Mouse (Mus musculus): ENCODE data around the gene Tas1r2. TPM values are rescaled to one million over a fixed set of nuclear protein-coding genes. Genes with fewer than 3 reads are reported as not detected.

The Tas1r2 gene
- total RNA-seq (2022): not detected

DNA sequence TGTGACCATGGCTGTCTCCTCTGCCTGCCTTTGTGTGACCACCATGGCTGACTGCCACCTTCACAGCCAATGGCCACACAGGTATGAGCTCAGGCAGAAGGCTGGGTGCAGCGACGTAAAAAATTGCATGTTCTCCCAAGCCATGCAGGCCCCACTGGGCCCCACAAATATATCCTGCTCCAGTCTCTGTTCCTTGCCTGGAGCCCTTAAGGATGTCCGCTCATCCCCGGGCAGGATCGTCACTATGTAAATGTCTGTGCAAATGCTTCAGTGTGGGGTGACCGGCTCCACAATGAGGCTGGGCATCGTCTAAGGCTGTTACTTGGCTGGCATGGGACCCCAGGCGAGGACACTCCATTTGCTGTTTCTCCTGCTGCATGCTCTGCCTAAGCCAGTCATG is at the start of gene Tas1r2:
TSS of gene Tas1r2 (plus strand) at position 301 of the 400 bp plus-strand sequence.
- no peak for DNase-seq (ENCODE audit: low spot score in 2 of 2)

DNA sequence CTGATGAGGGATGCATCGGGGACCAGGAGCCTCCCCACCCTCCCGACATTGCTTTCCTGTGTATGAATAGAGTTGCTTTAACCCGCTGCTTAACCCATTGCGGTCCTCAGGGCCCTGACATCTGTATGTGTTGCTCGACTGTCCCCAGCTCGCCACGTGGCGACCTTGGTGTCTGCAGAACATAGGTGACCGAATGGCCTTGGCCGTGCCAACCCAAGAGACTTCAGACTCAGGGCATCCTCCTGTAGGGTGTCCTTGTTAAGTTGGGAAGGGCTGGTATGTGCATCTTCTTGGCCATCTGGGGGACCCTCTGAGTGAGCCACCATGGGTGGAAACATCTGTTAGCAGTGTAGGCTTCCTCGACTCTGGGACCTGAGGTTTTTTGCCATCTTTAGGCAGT is 48.1 kb upstream of the Tas1r2 start:
- DNase-seq (ENCODE audit: low spot score in 2 of 2): no peak

DNA sequence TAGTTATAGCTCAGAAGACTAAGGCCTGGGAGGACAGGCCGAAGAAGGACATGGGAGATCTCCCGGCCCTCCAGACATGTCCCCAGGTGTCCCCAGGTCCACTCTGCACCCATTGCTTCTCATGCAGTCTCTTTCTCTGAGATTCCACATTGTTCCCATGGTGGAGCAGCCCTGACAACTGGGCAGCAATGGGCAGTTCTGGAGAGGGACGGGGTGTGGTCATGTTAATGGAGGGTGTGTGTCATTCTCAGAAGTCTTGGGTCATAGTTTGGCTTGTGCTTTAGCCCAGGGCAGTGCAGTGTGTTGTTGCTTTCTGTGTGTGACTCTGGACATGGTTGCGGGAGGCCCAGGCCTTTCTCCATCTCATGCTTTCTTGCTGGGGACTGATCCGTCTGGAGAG is 46.6 kb upstream of the Tas1r2 start:
- DNase-seq (ENCODE audit: low spot score in 2 of 2): no peak

DNA sequence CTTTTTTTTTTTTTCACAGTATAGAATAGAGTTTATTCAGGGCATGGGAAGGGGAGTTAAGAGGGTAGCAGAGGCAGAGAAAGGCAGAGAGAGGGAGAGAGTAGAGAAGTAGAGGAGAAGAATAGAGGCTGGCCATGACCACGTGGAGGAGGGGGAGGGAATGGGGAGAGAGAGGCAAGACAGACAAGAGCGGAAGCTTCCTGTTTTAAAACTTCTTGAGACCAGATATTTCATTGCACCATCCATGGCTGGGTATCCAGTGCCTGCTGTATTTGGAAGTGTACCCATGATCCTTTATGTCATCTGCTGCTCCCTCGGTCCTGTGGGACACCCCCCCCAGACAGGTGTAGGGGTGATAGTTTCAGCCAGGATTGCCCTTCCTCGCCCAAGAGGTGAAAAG is 44.4 kb upstream of the Tas1r2 start:
- no peak for DNase-seq (ENCODE audit: low spot score in 2 of 2)

DNA sequence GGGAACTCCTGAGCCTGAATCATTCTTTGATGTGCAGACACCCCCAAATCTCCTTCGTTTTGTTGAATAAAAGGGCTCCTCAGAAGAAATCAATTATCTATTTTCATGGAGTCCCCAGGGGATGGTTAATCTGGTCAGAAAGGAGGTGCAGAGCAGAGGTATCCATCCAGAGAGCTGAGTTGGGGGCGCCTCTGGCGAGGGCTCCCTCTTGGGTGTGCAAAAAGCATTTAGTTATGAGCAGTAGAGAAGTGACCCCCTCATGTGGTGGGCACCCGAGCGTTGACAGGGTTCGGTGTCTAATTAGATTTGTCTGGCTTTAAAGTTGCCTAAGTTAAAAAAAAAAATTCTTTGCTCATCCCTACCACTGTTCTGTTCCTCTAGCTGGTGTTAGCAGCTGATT is 42.4 kb upstream of the Tas1r2 start:
- DNase-seq (ENCODE audit: low spot score in 2 of 2): no peak

DNA sequence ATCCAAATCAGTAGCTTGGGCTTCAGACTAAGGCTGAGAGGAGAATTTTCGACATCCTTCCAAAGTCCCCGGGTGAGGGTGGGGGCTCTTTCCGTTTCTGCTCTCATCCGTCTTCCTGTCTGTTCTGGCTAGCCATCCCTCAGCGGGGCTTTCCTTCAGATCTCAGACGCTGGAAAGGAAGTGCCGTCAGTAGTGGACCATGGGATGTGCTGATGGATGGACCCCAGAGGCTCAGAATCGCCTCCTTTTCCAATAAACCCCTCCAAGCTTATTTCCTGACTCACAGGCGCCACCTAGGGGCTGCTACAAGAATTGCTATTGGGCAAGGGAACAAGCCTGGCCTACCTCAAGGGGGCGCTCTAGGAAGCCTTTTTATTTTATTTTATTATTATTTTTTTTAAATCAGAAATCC is 41.8 kb upstream of the Tas1r2 start:
- peak in 1 of 2 experiments; percentile 65 for DNase-seq (ENCODE audit: low spot score in 2 of 2)

DNA sequence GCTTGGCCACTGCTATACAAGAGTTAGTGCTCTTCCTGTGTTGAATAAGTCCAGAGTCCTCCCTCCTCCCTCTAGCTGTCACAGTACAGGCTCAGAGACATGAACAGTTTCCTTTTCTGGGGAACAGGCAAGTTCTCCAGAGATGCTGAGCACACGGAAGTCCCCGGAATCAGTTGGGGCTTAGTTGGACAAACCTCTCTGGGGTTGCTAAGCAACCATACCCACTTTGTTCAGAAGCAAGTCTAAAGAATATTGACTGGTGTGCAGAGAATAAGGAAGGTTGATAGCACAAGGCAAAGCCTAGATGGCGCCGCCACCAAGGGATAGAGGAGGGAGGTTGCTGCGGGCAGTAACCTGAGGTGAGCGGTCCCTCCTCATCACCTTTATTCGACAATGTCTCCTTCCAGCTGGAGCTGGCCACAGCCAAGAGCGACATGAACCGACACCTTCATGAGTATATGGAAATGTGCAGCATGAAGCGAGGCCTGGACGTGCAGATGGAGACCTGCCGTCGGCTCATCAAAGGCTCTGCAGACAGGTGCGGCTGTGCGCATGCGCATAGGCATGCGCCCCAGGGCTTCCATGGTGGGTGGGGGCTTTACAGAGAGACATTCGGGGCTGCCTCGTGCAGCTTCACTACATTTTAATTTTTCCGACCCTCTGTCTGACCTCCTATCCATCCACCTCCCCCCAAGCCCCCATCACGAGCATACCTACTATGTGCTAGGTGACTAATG is 38.6 kb upstream of the Tas1r2 start:
- DNase-seq (ENCODE audit: low spot score in 2 of 2): no peak

DNA sequence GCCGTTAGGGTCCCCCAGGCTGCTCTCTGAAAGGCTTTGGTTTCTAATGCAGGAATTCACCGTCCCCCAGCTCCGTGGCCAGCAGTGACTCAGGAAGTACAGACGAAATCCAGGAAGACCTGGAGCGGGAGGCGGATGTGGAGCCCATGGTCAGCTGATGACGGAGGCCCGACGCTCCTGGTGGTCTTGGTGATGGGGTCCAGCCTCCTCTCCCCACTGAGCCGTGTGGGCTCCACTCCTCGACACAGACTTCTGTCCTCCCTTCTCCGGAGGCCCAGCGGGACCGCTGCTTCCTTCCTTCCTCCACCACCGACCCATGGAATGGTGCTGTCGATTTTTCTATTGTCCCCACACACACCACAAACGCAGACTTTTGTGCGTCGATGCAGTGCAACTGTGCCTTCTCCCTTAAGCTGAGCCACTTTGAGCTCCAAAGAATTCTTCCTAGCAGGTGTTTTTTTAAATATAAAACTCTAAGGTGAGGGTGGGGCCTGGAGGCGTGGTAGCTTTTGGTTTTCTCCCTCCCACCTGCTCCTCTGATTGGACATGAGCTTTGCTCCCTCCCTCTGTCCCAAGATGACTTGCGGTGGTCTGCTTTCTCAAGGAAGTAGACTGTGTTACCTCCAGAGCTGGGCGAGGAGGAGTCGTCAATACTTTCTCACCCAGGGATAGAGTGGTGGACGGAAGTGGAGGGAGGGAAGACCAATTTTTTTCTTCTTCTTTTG is 36.9 kb upstream of the Tas1r2 start:
- DNase-seq (ENCODE audit: low spot score in 2 of 2): no peak

DNA sequence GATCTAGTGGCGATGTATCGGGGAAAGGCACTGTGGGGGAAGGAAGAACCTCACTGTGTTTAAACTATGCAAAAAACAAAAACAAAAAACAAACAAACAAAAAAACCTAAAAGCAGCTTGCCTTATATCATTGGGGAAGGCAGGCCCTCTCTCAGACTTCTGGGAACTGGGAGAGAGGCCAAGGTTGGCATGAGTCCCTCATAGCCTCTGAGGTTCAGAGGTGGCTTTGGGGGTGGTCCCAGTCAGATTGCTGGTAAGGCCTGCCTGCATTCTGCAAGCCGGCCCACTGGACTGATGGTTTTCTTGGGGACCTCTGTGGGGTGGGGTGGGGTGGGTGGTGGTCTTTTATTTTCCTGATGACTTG is 36.4 kb upstream of the Tas1r2 start:
- no peak for DNase-seq (ENCODE audit: low spot score in 2 of 2)

DNA sequence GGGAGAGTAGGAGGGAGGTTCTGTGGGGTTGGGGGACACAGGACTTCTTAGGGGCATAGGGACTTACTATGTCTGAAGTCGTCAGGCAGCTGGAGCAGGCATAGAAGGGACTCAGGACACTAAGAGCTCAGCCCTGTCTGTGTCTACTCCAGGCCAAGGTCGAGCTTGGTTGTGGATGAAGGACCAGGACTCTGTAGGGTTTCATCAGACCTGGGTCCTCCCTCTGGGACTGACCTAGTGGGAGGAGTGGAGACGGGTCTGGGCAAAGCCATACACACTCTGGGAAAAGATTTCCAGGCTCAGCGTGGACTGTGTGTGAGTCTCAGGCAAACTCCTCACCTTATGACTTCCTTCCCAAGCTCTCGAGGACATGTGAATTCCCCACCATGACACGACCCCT is 33.6 kb upstream of the Tas1r2 start:
- no peak for DNase-seq (ENCODE audit: low spot score in 2 of 2)

DNA sequence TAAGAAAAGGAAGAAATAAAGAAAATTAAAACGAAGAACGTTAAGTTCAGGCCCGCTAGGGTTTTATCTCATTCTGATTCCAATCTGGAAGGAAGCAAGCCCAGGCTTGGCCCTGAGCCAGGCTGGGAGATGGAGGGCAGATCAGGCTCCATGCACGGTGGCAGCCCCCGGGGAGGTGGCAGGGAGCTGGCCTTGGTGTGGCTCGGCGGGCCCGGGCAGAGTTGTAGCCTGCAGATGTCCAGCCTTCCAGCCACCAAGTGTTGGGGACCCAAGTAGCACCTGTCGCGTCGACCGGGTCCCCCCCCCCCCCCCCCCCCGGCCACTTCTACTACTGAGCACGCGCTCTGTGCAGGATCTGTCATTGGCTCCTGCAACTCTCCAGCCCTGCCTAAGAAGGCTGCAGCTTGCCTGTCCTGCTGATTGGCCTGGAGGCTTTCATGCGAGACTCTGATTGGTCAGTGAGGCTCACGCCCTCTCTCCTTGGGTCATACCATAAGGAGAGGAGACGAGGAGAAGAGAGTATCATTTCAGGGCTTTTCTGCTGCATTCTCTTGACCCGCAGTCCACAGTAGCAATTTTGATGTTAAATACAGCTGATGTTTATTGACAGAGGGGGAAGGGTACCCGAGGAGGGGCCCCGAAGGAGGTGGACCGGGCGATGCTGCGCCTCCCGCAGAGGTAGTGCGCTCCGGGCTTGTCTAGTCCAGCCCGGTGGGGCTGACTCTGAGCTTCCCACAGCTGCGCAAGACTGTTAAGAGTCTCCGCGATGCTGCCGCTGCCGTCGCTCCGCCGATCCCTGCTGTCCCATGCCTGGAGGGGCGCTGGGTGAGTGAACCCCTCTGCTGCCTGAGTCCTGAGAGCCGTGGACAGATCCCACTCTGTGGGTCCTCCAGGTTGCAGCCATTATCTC is 30.7 kb upstream of the Tas1r2 start, which contains the start of gene Aldh4a1:
TSS of gene Aldh4a1 (plus strand) at position 494 of the 910 bp plus-strand sequence.
- peak; percentile 76 to 96 for DNase-seq (ENCODE audit: low spot score in 2 of 2)

DNA sequence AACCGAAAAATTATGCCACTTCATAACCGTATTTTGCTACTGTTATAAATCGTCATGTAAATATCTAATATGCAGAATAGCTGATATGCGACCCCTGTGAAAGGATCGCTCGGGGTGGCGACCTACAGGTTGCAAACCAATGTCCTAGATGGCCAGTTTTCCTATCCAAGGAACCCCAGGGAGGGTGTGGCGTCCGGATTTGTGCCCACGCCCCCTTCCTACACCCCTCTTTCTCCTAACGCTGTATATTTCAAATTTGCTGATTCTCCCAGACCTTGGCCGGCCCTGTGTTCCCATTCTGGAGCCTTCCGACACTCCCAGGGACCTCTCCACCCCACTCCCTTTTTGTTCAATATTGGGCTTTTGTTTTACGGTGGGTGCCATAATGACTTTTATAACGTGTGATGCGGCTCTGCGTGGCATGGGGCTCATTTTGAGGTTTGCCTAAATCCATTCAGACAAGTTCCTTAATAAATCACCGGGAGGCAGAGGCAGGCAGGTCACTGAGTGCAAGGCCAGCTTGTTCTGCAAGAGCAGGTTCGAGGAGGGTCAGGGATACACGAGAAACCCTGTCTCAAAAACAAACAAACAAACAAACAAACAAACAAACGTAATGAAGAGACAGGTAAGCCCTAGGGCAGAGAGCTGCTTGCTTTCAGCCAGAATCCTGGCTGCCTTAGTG is 29.8 kb upstream of the Tas1r2 start:
- DNase-seq (ENCODE audit: low spot score in 2 of 2): no peak

DNA sequence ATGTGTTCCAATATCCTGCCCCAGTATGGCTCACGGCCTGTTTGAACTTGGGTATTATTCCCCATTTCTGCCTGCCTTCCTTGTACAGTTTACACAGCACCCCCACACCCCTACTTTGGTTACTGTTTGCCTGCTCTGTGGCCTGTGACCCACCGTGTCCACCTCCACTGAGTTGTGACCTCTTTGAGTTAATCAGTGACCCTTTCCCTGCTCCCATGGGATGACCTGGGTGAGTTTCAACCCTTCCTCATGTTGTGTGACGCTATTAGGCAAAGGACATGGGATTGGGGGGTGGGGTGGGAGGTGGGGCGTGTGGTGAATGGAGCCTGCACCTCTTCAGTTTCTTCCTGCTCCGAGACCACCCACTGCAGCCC is 29.2 kb upstream of the Tas1r2 start:
- no peak for DNase-seq (ENCODE audit: low spot score in 2 of 2)

DNA sequence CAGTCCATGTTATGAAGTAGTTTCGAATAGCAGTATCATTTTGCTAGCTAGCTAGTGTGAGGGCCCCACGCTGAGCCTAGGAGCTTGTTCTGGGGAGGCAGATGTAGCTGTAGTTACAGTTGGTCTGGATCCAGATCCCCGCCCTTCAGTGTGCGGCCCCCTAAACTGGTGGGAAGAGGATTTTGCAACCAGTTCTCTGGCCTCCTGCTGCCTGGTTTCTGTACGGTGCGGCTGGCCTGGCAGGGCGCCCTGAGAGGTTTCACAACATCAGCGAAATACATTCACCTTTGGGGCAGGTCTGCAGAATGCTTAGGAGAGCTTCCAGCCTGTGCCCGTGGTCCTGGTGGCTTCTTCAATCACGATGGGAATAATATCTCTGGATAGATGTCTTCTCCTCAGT is 28.6 kb upstream of the Tas1r2 start:
- no peak for DNase-seq (ENCODE audit: low spot score in 2 of 2)

DNA sequence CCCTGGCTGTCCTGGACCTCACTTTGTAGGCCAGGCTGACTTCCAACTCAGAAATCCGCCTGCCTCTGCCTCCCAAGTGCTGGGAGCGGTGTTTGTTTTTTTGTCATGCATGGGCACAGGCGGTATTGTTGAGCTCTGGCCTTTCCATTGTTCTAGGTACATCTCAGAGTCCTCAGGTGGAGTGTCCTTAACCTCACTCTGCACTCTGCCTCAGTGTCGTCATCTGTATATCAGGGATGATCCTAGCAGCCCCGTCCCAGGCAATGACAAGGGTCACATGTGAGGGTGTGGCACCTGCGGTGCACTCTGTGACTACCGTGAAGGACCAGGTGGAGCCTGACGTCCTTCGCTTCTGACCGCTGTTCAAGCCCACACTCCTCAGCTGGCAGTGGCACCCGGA is 26.0 kb upstream of the Tas1r2 start:
- no peak for DNase-seq (ENCODE audit: low spot score in 2 of 2)

DNA sequence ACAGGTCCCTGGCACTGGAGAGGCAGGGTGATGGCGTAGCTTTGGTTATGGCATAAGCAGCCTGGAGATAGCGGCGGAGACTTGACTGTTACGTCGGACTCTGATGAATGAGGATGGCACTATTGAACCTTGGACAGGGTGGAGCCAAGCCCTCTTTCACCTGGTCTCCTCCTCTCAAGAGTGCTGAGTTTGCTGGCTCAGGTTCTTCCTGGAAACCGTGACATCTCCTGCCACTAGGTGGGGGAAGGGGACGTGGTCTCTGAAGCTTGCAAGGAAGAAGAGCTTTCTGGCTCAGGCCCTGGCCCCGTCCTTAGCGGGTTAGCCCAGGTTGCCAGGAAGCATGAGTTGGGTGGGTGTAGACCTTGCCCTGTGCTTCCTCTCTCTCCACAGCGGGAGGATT is 23.2 kb upstream of the Tas1r2 start:
- DNase-seq (ENCODE audit: low spot score in 2 of 2): no peak

DNA sequence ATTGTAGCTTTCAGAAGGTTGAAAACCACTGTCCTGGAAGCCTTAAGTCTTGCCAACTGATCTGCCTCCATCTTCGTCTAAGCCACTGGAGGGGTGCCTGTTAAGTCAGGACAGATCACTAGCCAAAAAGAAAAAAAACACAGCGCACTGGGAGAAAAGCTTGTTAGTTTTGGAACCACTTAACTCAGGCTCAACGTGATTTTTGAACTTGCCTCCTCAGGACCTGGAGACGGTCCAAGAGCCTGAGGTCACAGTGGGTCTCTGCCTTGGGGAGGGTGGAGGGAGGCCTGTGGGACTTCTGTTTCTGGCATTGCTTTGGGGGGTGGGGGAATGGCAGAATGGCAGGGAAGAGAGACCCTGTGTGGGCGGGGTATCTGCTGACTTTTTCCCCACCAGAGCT is 22.2 kb upstream of the Tas1r2 start:
- no peak for DNase-seq (ENCODE audit: low spot score in 2 of 2)

DNA sequence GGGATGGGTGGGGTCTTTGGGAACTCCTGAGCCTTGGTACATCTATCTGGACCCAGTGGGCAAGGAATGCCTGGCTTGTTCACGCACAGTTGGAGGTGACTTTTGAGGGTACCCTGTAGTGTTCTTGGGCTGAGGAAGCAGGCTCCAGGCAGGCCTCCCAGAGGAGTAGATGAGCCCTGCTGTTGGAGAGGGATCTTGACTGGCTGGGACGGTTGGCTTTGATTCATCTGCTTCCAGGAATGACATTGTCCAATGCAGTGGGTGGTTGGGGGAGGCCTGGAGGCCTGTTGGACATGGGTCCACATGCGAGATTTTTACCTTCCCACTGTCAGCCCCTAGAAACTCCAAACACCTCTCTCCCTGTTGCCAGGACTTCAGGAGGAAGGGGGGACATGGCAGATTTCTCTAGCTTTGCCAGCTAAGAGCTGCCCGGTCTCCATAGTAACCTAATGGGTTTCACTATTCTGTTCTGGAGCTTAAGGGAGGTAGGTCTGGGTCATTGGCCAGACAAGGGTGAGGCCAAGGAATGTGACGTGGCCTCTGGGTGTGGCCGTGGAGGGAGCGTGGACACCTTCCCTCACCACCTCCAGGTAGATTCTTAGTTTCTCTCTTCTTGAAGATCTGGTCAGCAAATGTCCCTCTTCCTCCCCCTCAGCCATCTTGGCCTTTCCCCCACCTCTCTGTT is 21.6 kb upstream of the Tas1r2 start:
- no peak for DNase-seq (ENCODE audit: low spot score in 2 of 2)

DNA sequence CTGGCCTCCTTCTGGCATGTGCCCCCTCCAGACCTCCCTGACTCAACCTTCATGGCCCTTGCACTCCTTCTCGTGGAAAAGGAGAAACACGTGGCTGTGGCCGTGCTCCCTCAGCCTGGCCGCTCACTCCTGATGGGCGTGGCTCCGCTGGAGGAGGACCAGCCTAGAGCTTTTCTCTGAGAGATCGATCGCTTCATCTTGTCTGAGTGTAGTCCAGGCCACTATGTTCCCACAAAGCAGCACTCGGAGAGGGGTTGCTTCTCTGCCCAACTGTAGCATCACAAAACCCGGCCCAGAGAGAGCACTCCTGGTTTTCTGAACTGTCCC is 21.1 kb upstream of the Tas1r2 start:
- no peak for DNase-seq (ENCODE audit: low spot score in 2 of 2)

DNA sequence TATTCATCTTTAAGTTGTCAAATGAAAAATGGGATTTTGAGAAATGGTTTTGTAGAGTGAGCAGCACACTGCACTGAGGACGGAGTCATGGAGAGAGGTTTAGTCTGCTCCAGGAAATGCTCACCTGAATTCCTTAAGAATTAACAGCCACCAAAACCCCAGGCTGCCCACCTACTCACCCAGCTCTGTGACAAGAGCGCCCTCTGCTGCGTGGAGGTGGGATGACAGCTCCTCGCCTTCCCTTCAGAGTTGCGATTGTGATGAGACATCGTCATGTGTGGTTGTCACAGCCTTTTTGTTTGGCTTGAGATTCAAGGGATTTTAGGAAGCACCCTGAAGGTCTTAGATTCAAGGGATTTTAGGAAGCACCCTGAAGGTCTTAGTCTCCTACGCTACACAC is 17.0 kb upstream of the Tas1r2 start:
- peak in 1 of 2 experiments; percentile 79 for DNase-seq (ENCODE audit: low spot score in 2 of 2)

DNA sequence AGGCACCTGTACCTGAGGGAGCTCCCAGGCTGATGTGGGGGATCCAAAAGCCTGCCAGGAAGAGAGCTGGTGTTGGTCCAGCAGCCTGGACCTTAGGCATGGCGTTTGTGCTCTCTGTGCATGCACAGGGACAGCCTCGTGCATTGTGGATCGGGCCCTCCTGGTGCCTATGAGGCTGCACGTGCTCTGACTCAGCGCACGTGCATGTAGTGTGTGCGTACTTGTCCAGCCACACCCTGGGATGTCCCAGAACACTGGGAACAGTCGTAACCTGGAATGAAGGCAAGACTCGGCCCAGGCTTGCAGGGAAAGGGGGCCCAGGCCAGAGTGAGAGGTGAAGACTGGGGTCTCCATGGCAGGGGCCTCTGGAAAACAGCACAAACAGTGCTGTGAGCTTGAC is 15.5 kb upstream of the Tas1r2 start:
- no peak for DNase-seq (ENCODE audit: low spot score in 2 of 2)

Measured in left cerebral cortex, adult 8-10 months (tissue).